In genomic region chr5:16092540-16092939, GRCm38 (mm10) we compare ENCODE assay signal across 25 mouse cellular contexts.
DNase-seq lines count a peak whose midpoint lies in the region; ATAC-seq lines count a peak whose summit lies in the region.
"Had no signal": no experiment of that assay in that cellular context is flagged by ENCODE, and none has a peak within 500 bp of the region (broad histone marks: within the 10 kb centered on the region; RNA-seq: fewer than 3 reads in every experiment).

No protein-coding gene starts in this region.

- H3K9me3 ChIP-seq in hindbrain, embryonic 14.5 days (ENCODE audit: control insufficient read depth, low read length): no peaks in the 10 kb centered on the region
- H3K9me3 ChIP-seq in hindbrain, embryonic 16.5 days (ENCODE audit: control insufficient read depth, low read length): no peaks in the 10 kb centered on the region
- H3K9me3 ChIP-seq in forebrain, embryonic 16.5 days (ENCODE audit: control insufficient read depth, low read length): no peaks in the 10 kb centered on the region
- H3K9me3 ChIP-seq: embryonic facial prominence, embryonic 12.5 days; liver, embryonic 12.5 days; megakaryocyte, embryonic 14.5 days; midbrain, embryonic 12.5 days had no signal

- WGBS in hindbrain, embryonic 14.5 days: 86% methylated on average over 7 of the region's 7 CpGs
- WGBS in hindbrain, embryonic 16.5 days: 82% methylated on average over 7 of the region's 7 CpGs
- 87% methylated on average over 7 of the region's 7 CpGs for WGBS in forebrain, embryonic 16.5 days

- peak; percentile 72 for ATAC-seq in frontal cortex, adult (ENCODE audit: low TSS enrichment)
- no peak for ATAC-seq in hindbrain, embryonic 14.5 days (ENCODE audit: low FRiP score)
- ATAC-seq in hindbrain, embryonic 16.5 days: no peak
- ATAC-seq in forebrain, embryonic 16.5 days: no peak
- ATAC-seq: activated CD4-positive, CD25-positive, alpha-beta regulatory T cell, adult 4 months; intestine, embryonic 16.5 days; liver, embryonic 12.5 days; liver, postnatal 0 days had no signal

- H3K27ac ChIP-seq in hindbrain, embryonic 14.5 days: peak overlapping the region; percentile 39
- H3K27ac ChIP-seq in hindbrain, embryonic 16.5 days (ENCODE audit: low read depth, low read length): no peak overlapping the region
- H3K27ac ChIP-seq in forebrain, embryonic 16.5 days (ENCODE audit: low read length): peak overlapping the region; percentile 76
- H3K27ac ChIP-seq: embryonic facial prominence, embryonic 12.5 days; kidney, postnatal 0 days; liver, embryonic 12.5 days; midbrain, embryonic 12.5 days had no signal

- no peaks in the 10 kb centered on the region for H3K36me3 ChIP-seq in hindbrain, embryonic 14.5 days (replicated peaks; ENCODE audit: control insufficient read depth, insufficient read depth)
- H3K36me3 ChIP-seq in hindbrain, embryonic 16.5 days (ENCODE audit: control insufficient read depth, insufficient read depth, low read length): no peaks in the 10 kb centered on the region
- no peaks in the 10 kb centered on the region for H3K36me3 ChIP-seq in forebrain, embryonic 16.5 days (ENCODE audit: control insufficient read depth, insufficient read depth)
- H3K36me3 ChIP-seq: embryonic facial prominence, embryonic 12.5 days; liver, embryonic 12.5 days; midbrain, embryonic 12.5 days had no signal

- no peaks in the 10 kb centered on the region for H3K27me3 ChIP-seq in hindbrain, embryonic 14.5 days (ENCODE audit: control insufficient read depth, insufficient read depth, low read length)
- H3K27me3 ChIP-seq in hindbrain, embryonic 16.5 days (replicated peaks; ENCODE audit: control insufficient read depth, insufficient read depth, low read length): no peaks in the 10 kb centered on the region
- no peaks in the 10 kb centered on the region for H3K27me3 ChIP-seq in forebrain, embryonic 16.5 days (replicated peaks; ENCODE audit: control insufficient read depth, insufficient read depth, low read length)
- H3K27me3 ChIP-seq: embryonic facial prominence, embryonic 12.5 days; liver, embryonic 12.5 days; megakaryocyte, embryonic 14.5 days; midbrain, embryonic 12.5 days had no signal

- no peak overlapping the region for H3K4me2 ChIP-seq in hindbrain, embryonic 14.5 days (replicated peaks)
- no peak overlapping the region for H3K4me2 ChIP-seq in hindbrain, embryonic 16.5 days (ENCODE audit: low read length)
- H3K4me2 ChIP-seq in forebrain, embryonic 16.5 days (ENCODE audit: low read length): no peak overlapping the region
- H3K4me2 ChIP-seq: embryonic facial prominence, embryonic 12.5 days; liver, embryonic 12.5 days; midbrain, embryonic 12.5 days had no signal

- H3K4me1 ChIP-seq in hindbrain, embryonic 14.5 days (replicated peaks; ENCODE audit: control insufficient read depth, insufficient read depth, low read length): peaks cover 6% of the 10 kb centered on the region
- no peaks in the 10 kb centered on the region for H3K4me1 ChIP-seq in hindbrain, embryonic 16.5 days (ENCODE audit: control insufficient read depth, insufficient read depth, low read depth, low read length)
- peaks cover 9% of the 10 kb centered on the region; the same call in 1 of the 2 replicates for H3K4me1 ChIP-seq in forebrain, embryonic 16.5 days (replicated peaks; ENCODE audit: control insufficient read depth, insufficient read depth, low read length)
- H3K4me1 ChIP-seq: embryonic facial prominence, embryonic 12.5 days; liver, embryonic 12.5 days; megakaryocyte, embryonic 14.5 days had no signal

- H3K9ac ChIP-seq in hindbrain, embryonic 14.5 days: no peak overlapping the region
- no peak overlapping the region for H3K9ac ChIP-seq in hindbrain, embryonic 16.5 days (ENCODE audit: low read depth, low read length)
- H3K9ac ChIP-seq in forebrain, embryonic 16.5 days (replicated peaks; ENCODE audit: low read depth, low read length): no peak overlapping the region
- H3K9ac ChIP-seq: embryonic facial prominence, embryonic 12.5 days; liver, embryonic 12.5 days; liver, postnatal 0 days; midbrain, embryonic 12.5 days had no signal

- no peak for DNase-seq in frontal cortex, postnatal 36 days (ENCODE audit: low spot score in 2 of 2)
- no peak for DNase-seq in hindbrain, embryonic 14.5 days (ENCODE audit: low spot score)
- peak; percentile 31 for DNase-seq in brain, adult 2 months (ENCODE audit: low read depth, low spot score)
- no peak for DNase-seq in lung, postnatal 36 days
- DNase-seq: adrenal gland, adult 2 months; adrenal gland, postnatal 36 days; B cell, adult 2 months; gastrocnemius, postnatal 10 days; heart, postnatal 36 days; kidney, adult 8-10 months; kidney, postnatal 4 days; left cerebral cortex, postnatal 4 days; liver, postnatal 0 days; lung, postnatal 4 days; thymus, postnatal 4 days had no signal

- no peak overlapping the region for H3K4me3 ChIP-seq in hindbrain, embryonic 14.5 days (replicated peaks; ENCODE audit: low read length)
- H3K4me3 ChIP-seq in hindbrain, embryonic 16.5 days (ENCODE audit: low read length): no peak overlapping the region
- H3K4me3 ChIP-seq in forebrain, embryonic 16.5 days (replicated peaks; ENCODE audit: low read length): no peak overlapping the region
- H3K4me3 ChIP-seq: embryonic facial prominence, embryonic 12.5 days; liver, embryonic 12.5 days; megakaryocyte, embryonic 14.5 days; midbrain, embryonic 12.5 days had no signal
